Mouse (Mus musculus) limb, embryonic 14.5 days (tissue): Measurements from ENCODE around the gene Kank3. TPM values are rescaled to one million over a fixed set of nuclear protein-coding genes. Genes with fewer than 3 reads are reported as not detected.

Source experiments
- ATAC-seq: fragments of 200-750 bp; cut with Nextera tagmentation; 2 replicates; pipeline ENCODE4 v1.8.0; 2017; ENCODE audit warnings: low read depth, moderate number of reproducible peaks, moderate TSS enrichment; ENCODE audit not compliant: low FRiP score
- DNase-seq: peaks from one replicate; pipeline ENCODE4 v3.0.0-alpha.2; 2015; ENCODE audit warnings: low spot score
- H3K27ac ChIP-seq: fragments of 300-500 bp; sonication (generic); replicated peaks from 2 replicates; pipeline ENCODE4 v1.5.1; 2014; ENCODE audit warnings: low read depth, mild to moderate bottlenecking, low read length, moderate library complexity, mixed read lengths
- H3K27me3 ChIP-seq: fragments of 300-500 bp; sonication (generic); 2 replicates; pipeline ENCODE4 v1.6.1; 2014; ENCODE audit warnings: low read length, mixed read lengths; ENCODE audit not compliant: control insufficient read depth, insufficient read depth
- H3K36me3 ChIP-seq: fragments of 300-500 bp; sonication (generic); 2 replicates; pipeline ENCODE4 v1.6.1; 2014; ENCODE audit warnings: mild to moderate bottlenecking, low read length, moderate library complexity, mixed read lengths; ENCODE audit not compliant: control insufficient read depth, insufficient read depth
- H3K4me1 ChIP-seq: fragments of 300-500 bp; sonication (generic); 2 replicates; pipeline ENCODE4 v1.6.1; 2014; ENCODE audit warnings: antibody characterized with exemption, low read length, mixed read lengths; ENCODE audit not compliant: control insufficient read depth, insufficient read depth
- H3K4me2 ChIP-seq: fragments of 300-500 bp; sonication (generic); replicated peaks from 2 replicates; pipeline ENCODE4 v1.6.1; 2014; ENCODE audit warnings: low read depth, mild to moderate bottlenecking, low read length, moderate library complexity; ENCODE audit not compliant: severe bottlenecking
- H3K4me3 ChIP-seq: fragments of 300-500 bp; sonication (generic); replicated peaks from 2 replicates; pipeline ENCODE4 v1.5.1; 2014; ENCODE audit warnings: low read length
- H3K9ac ChIP-seq: fragments of 300-500 bp; sonication (generic); 2 replicates; pipeline ENCODE4 v1.6.1; 2014; ENCODE audit warnings: mild to moderate bottlenecking, low read depth, low read length, moderate library complexity; ENCODE audit not compliant: severe bottlenecking
- H3K9me3 ChIP-seq: fragments of 300-500 bp; sonication (generic); 2 replicates; pipeline ENCODE4 v1.6.1; 2016; ENCODE audit warnings: low read length; ENCODE audit not compliant: control insufficient read depth
- POLR2A ChIP-seq: fragments of 200-500 bp; IDR thresholded peaks from 2 replicates; pipeline ENCODE4 v1.8.0; 2012; ENCODE audit warnings: inconsistent platforms, mild to moderate bottlenecking, moderate library complexity, borderline replicate concordance; ENCODE audit not compliant: insufficient read depth, insufficient read length; ENCODE audit errors: extremely low read depth
- whole genome bisulfite sequencing: fragments of 180-500 bp; shearing (Covaris S2); extraction: QIAGEN DNeasy Blood & Tissue Kit; methylation state at CpG from one replicate; pipeline ENCODE4 v1.1.7; 2014; 5-methylcytosine and 5-hydroxymethylcytosine counted together
- polyA plus RNA-seq, 2 experiments: library from polyadenylated mRNA; depleted of rRNA in 1 of 2; stranded (reverse) in 1 of 2; unstranded in 1 of 2; fragments of >200 nt; fragmentation: Nextera tagmentation in 1 of 2; extraction: Ambion mirVana in 1 of 2; gene quantifications; 2 replicates each; pipeline versions ENCODE4 v1.2.1 to v1.2.3; 2012 to 2014

Gene Kank3
- polyA plus RNA-seq, 2 experiments: 31.1 to 45.3 TPM

DNA sequence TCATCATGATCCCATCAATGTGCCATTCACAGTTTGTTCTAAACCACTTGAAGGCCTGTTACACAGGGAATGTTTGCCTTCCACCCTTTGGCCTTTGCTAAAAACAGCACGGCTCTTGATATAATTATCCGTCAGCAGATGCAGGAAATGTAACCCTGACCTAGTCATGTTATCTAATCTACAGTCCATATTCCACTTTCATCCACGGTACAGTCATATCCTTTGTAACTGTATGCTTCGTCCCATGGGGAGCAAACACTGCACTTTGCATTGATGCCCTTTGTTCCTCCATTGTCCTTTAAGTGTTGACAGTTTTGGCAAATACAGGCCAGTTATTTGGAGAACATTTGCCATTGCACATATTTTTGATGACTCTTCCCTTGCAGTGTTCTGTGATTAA is 21.6 kb upstream of the Kank3 start:
- Histone ChIP-seq H3K4me1 (no peaks in the 10 kb centered on the region), H3K4me2 (no peak overlapping the region), H3K9me3 (no peaks in the 10 kb centered on the region), H3K36me3 (no peaks in the 10 kb centered on the region), H3K9ac (no peak overlapping the region), H3K4me3 (no peak overlapping the region), H3K27ac (no peak overlapping the region), H3K27me3 (no peaks in the 10 kb centered on the region)
- 76% methylated on average over 4 of the region's 4 CpGs for WGBS
- DNase-seq: no peak
- TF ChIP-seq POLR2A: no peak
- no peak for ATAC-seq

DNA sequence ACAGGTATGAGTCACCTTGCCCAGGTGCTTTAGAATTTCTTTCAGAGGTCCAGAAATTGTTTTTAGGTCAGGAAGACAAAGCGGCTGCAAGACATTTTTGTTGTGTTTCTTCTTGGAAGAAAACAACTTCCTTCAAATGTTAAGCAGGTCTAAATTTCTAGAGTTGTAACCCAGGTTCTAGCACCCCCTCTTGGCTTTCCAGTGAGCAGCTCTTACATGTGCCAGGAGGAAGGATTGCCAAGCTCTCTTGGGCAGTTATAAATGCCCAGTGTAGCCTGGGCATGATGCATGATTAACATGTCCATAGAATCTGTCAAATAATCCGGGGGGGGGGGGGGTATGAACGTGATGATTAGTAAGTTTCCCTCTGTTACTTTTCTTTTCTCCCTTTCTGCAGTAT is 12.0 kb upstream of the Kank3 start:
- no peak for DNase-seq

GRCm38 (mm10) chr17:33799277-33799676 is 11.0 kb upstream of the Kank3 start:
- DNase-seq (no peak), ATAC-seq (no peak)
- Histone ChIP-seq H3K4me3 (no peak overlapping the region), H3K27ac (no peak overlapping the region), H3K9me3 (no peaks in the 10 kb centered on the region), H3K27me3 (no peaks in the 10 kb centered on the region), H3K4me1 (no peaks in the 10 kb centered on the region), H3K36me3 (no peaks in the 10 kb centered on the region), H3K9ac (no peak overlapping the region), H3K4me2 (no peak overlapping the region)
- 66% methylated on average over 1 of the region's 1 CpGs for WGBS
- TF ChIP-seq POLR2A: no peak

More for the DNA sequence above, 12.0 kb upstream of the Kank3 start:
- no peak overlapping the region for H3K4me2 ChIP-seq
- H3K4me3 ChIP-seq: no peak overlapping the region
- no peaks in the 10 kb centered on the region for H3K27me3 ChIP-seq
- H3K27ac ChIP-seq: no peak overlapping the region
- H3K36me3 ChIP-seq: no peaks in the 10 kb centered on the region
- H3K4me1 ChIP-seq: no peaks in the 10 kb centered on the region
- H3K9me3 ChIP-seq: no peaks in the 10 kb centered on the region
- ATAC-seq: no peak
- H3K9ac ChIP-seq: no peak overlapping the region
- WGBS: 53% methylated on average over 3 of the region's 3 CpGs
- no peak for TF ChIP-seq POLR2A

- no peaks in the 10 kb centered on the region for H3K36me3 ChIP-seq
- no peak overlapping the region for H3K27ac ChIP-seq
- no peak overlapping the region for H3K4me2 ChIP-seq
- no peaks in the 10 kb centered on the region for H3K4me1 ChIP-seq
- DNase-seq (no peak), ATAC-seq (no peak)
- H3K27me3 ChIP-seq: no peaks in the 10 kb centered on the region
- no peak overlapping the region for H3K4me3 ChIP-seq
- no peak overlapping the region for H3K9ac ChIP-seq
- H3K9me3 ChIP-seq: no peaks in the 10 kb centered on the region
- no peak for TF ChIP-seq POLR2A
- WGBS: 0% methylated on average over 2 of the region's 2 CpGs
Observed at GRCm38 (mm10) chr17:33802221-33802620, 8.1 kb upstream of the Kank3 start.

- ATAC-seq (no peak), DNase-seq (no peak)
- H3K9ac ChIP-seq: no peak overlapping the region
- no peaks in the 10 kb centered on the region for H3K9me3 ChIP-seq
- no peaks in the 10 kb centered on the region for H3K4me1 ChIP-seq
- H3K27me3 ChIP-seq: no peaks in the 10 kb centered on the region
- H3K36me3 ChIP-seq: no peaks in the 10 kb centered on the region
- 56% methylated on average over 4 of the region's 4 CpGs for WGBS
- H3K27ac ChIP-seq: no peak overlapping the region
- H3K4me3 ChIP-seq: no peak overlapping the region
- H3K4me2 ChIP-seq: no peak overlapping the region
- TF ChIP-seq POLR2A: no peak
Observed at GRCm38 (mm10) chr17:33804205-33804604, 6.1 kb upstream of the Kank3 start.

GRCm38 (mm10) chr17:33804745-33805144 is 5.6 kb upstream of the Kank3 start:
- no peaks in the 10 kb centered on the region for H3K36me3 ChIP-seq
- no peak overlapping the region for H3K4me2 ChIP-seq
- H3K27me3 ChIP-seq: no peaks in the 10 kb centered on the region
- no peak overlapping the region for H3K4me3 ChIP-seq
- H3K9me3 ChIP-seq: no peaks in the 10 kb centered on the region
- H3K4me1 ChIP-seq: no peaks in the 10 kb centered on the region
- 38% methylated on average over 1 of the region's 1 CpGs for WGBS
- ATAC-seq (no peak), DNase-seq (no peak)
- no peak overlapping the region for H3K27ac ChIP-seq
- H3K9ac ChIP-seq: no peak overlapping the region
- no peak for TF ChIP-seq POLR2A
